Mouse (Mus musculus) bone marrow macrophage, adult 2 months (primary cell): ENCODE results near the gene Irs3.

Experiments
- CTCF ChIP-seq: IDR thresholded peaks from 2 replicates; pipeline ENCODE4 v1.5.1; 2012; ENCODE audit warnings: low read depth, mild to moderate bottlenecking, low read length, moderate library complexity
- POLR2A ChIP-seq: IDR thresholded peaks from 2 replicates; pipeline ENCODE4 v1.6.1; 2012; ENCODE audit warnings: mild to moderate bottlenecking, low read depth, low read length, borderline replicate concordance

DNA sequence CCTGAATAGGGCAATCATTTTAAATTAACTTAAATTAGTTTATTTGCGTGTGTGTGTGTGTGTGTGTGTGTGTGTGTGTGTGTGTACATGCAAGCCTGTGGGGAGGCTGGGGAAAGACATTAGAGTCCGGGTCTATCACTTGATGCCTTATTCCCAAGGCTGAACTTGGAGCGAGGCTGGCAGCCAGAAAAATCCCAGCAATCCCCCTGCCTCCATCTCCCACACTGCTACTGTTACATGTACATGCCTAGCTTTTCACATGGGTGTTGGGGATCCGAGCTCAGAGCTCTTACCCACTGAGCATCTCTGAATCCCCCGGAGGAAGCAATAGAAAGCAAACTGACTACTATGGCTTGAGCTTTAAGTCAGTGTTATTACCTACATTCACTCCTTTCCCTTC, 26.8 kb upstream of the Irs3 start:
- TF ChIP-seq POLR2A (no peak), CTCF (no peak)
